Mouse (Mus musculus) heart, postnatal 14 days (tissue): ENCODE data around the gene Hapln4. TPM values are rescaled to one million over a fixed set of nuclear protein-coding genes. Genes with fewer than 3 reads are reported as not detected.

ENCODE experiments used
- DNase-seq, 2 experiments: peaks; one replicate each; pipeline ENCODE4 v3.0.0; 2021 to 2022
- intact Hi-C: fragments of 180-260 bp; cut with DNase I; formaldehyde crosslinking; loops from one replicate; pipeline ENCODE4 v1.15.1; 2025
- microRNA-seq, 2 experiments: library from miRNA; unstranded; fragments of <30 nt; microRNA quantifications; one replicate each; pipeline ENCODE4 v1.2.0; 2021 to 2022
- total RNA-seq, 2 experiments: library from RNA; stranded (reverse); gene quantifications; 2 replicates each; pipeline ENCODE4 v1.2.3; 2021

Hapln4 gene
- total RNA-seq, 2 experiments from 2014 or later: not detected

- intact Hi-C loops: no loop called here
- peak; percentile 85 to 87 for DNase-seq
Measured at GRCm38 (mm10) chr8:70131166-70131883, 48.1 kb downstream of the Hapln4 start, which contains the start of gene Nr2c2ap. Nr2c2ap (plus strand) TSS chr8:70131333.

GRCm38 (mm10) chr8:70134086-70134485 lies 50.8 kb downstream of the Hapln4 start:
- no peak for DNase-seq
- intact Hi-C loops: no loop called here

- DNase-seq: no peak
- intact Hi-C loops: no loop called here
Measured at GRCm38 (mm10) chr8:70134931-70135330, 51.7 kb downstream of the Hapln4 start.

- intact Hi-C loops: no loop called here
- no peak for DNase-seq
Measured at GRCm38 (mm10) chr8:70136591-70136990, 53.3 kb downstream of the Hapln4 start.

- intact Hi-C loops: loop anchor here (2.0 kb wide), 1 partner anchor 33 kb away; no protein-coding TSS in a partner anchor
- no peak for DNase-seq
Measured at GRCm38 (mm10) chr8:70137890-70138289, 54.6 kb downstream of the Hapln4 start.

GRCm38 (mm10) chr8:70139026-70139857 lies 56.0 kb downstream of the Hapln4 start, which contains the start of the genes Rfxank, Borcs8 and Mef2b:
Rfxank (minus strand) TSS chr8:70139154.
Borcs8 (plus strand) TSS chr8:70139499.
Mef2b (plus strand) TSS chr8:70139711.
- intact Hi-C loops: loop anchor here (2.0 kb wide), 1 partner anchor 32 kb away; no protein-coding TSS in a partner anchor
- peak; percentile 98 to 99 for DNase-seq

GRCm38 (mm10) chr8:70139981-70140380 lies 56.7 kb downstream of the Hapln4 start:
- intact Hi-C loops: loop anchor here (2.0 kb wide), 1 partner anchor 31 kb away; no protein-coding TSS in a partner anchor
- DNase-seq: no peak

Small RNAs within 50 kb of the gene (microRNA-seq; reads per million reads assigned to microRNA genes)
- 0.54 to 12.1 reads per million in 2 experiments for gene Mir7066

Other genes starting within 250 kb of the Hapln4 start
- gene Cilp2, start 195.8 kb upstream of the Hapln4 start, total RNA-seq: 1 to 10 TPM; 1.7 TPM
- not detected for gene Tssk6, start 181.3 kb upstream of the Hapln4 start, total RNA-seq
- 100 to 1,000 TPM; 404 to 405 TPM for gene Ndufa13, start 180.9 kb upstream of the Hapln4 start, total RNA-seq
- gene Yjefn3, start 180.7 kb upstream of the Hapln4 start, total RNA-seq: 10 to 100 TPM; 10.4 to 10.7 TPM
- 10 to 100 TPM; 41.7 to 41.9 TPM for gene Gatad2a, start 87.1 kb upstream of the Hapln4 start, total RNA-seq
- 10 to 100 TPM; 39.3 to 40.3 TPM for gene Mau2, start 40.7 kb upstream of the Hapln4 start, total RNA-seq
- gene Sugp1, start 40.6 kb upstream of the Hapln4 start, total RNA-seq: 10 to 100 TPM; 19.1 to 19.4 TPM
- gene Tm6sf2, start 10.5 kb upstream of the Hapln4 start, total RNA-seq: 1 to 10 TPM in 1 of 2 experiments, under 1 TPM in 1; 0.46 to 1.5 TPM
- gene Ncan, start 37.4 kb downstream of the Hapln4 start, total RNA-seq: under 1 TPM; 0.02 to 0.07 TPM
- gene Nr2c2ap, start 47.9 kb downstream of the Hapln4 start, total RNA-seq: 1 to 10 TPM; 7.4 to 7.9 TPM
- 10 to 100 TPM; 17.7 to 20.1 TPM for gene Rfxank, start 55.7 kb downstream of the Hapln4 start, total RNA-seq
- 10 to 100 TPM; 25.8 to 31.3 TPM for gene Borcs8, start 56.0 kb downstream of the Hapln4 start, total RNA-seq
- under 1 TPM in 1 of 2 experiments, not detected in 1; 0.37 TPM for gene Mef2b, start 56.3 kb downstream of the Hapln4 start, total RNA-seq
- 10 to 100 TPM; 91.7 to 99.4 TPM for gene Tmem161a, start 88.9 kb downstream of the Hapln4 start, total RNA-seq
- gene Slc25a42, start 128.8 kb downstream of the Hapln4 start, total RNA-seq: 10 to 100 TPM; 46.4 to 55.4 TPM
- 10 to 100 TPM; 40.2 to 44.7 TPM for gene Sugp2, start 150.8 kb downstream of the Hapln4 start, total RNA-seq
- 1 to 10 TPM; 6.6 to 9.7 TPM for gene Armc6, start 151.0 kb downstream of the Hapln4 start, total RNA-seq
- gene Homer3, start 199.4 kb downstream of the Hapln4 start, total RNA-seq: 10 to 100 TPM; 16.6 to 18.0 TPM
- gene Ddx49, start 219.0 kb downstream of the Hapln4 start, total RNA-seq: 10 to 100 TPM; 28.9 to 29.0 TPM
- 100 to 1,000 TPM; 160 to 164 TPM for gene Cope, start 219.1 kb downstream of the Hapln4 start, total RNA-seq
- under 1 TPM; 0.56 to 0.72 TPM for gene Cers1, start 232.3 kb downstream of the Hapln4 start, total RNA-seq
- not detected for gene Gdf1, start 246.4 kb downstream of the Hapln4 start, total RNA-seq